Mouse (Mus musculus) forebrain, postnatal 0 days (tissue): ENCODE data around the gene Tradd. TPM values are rescaled to one million over a fixed set of nuclear protein-coding genes. Genes with fewer than 3 reads are reported as not detected.
A peak's percentile ranks its signal among the peaks of the same experiment; 100 is the strongest.

Experiments used
- ATAC-seq: fragments of 200-750 bp; cut with Nextera tagmentation; 2 replicates; pipeline ENCODE4 v1.8.0; 2017; ENCODE audit warnings: mild to moderate bottlenecking, moderate library complexity
- DNase-seq: peaks from one replicate; pipeline ENCODE4 v3.0.0-alpha.2; 2015
- H3K27ac ChIP-seq: fragments of 300-500 bp; sonication (generic); 2 replicates; pipeline ENCODE4 v1.5.1; 2014; ENCODE audit warnings: low read depth, mild to moderate bottlenecking, antibody characterized with exemption, low read length, moderate library complexity, mixed read lengths
- H3K27me3 ChIP-seq: fragments of 300-500 bp; sonication (generic); 2 replicates; pipeline ENCODE4 v1.6.1; 2014; ENCODE audit warnings: mild to moderate bottlenecking, low read length, mixed read lengths; ENCODE audit not compliant: insufficient read depth
- H3K36me3 ChIP-seq: fragments of 300-500 bp; sonication (generic); 2 replicates; pipeline ENCODE4 v1.6.1; 2014; ENCODE audit warnings: mild to moderate bottlenecking, moderate library complexity; ENCODE audit not compliant: insufficient read depth
- H3K4me1 ChIP-seq: fragments of 300-500 bp; sonication (generic); 2 replicates; pipeline ENCODE4 v1.6.1; 2014; ENCODE audit warnings: antibody characterized with exemption; ENCODE audit not compliant: insufficient read depth
- H3K4me2 ChIP-seq: fragments of 300-500 bp; sonication (generic); 2 replicates; pipeline ENCODE4 v1.6.1; 2014; ENCODE audit warnings: low read depth, mild to moderate bottlenecking, moderate library complexity
- H3K4me3 ChIP-seq: fragments of 300-500 bp; sonication (generic); 2 replicates; pipeline ENCODE4 v1.5.1; 2014; ENCODE audit warnings: low read depth, low read length, mixed read lengths
- H3K9ac ChIP-seq: fragments of 300-500 bp; sonication (generic); 2 replicates; pipeline ENCODE4 v1.6.1; 2014; ENCODE audit warnings: mild to moderate bottlenecking
- H3K9me3 ChIP-seq: fragments of 300-500 bp; sonication (generic); 2 replicates; pipeline ENCODE4 v1.6.1; 2016; ENCODE audit warnings: low read length
- CTCF ChIP-seq: sonication (generic); IDR thresholded peaks from 2 replicates; pipeline ENCODE4 v1.5.1; 2016; ENCODE audit warnings: antibody characterized with exemption, control low read depth, low read depth
- WGBS: fragments of 180-500 bp; shearing (Covaris S2); extraction: QIAGEN DNeasy Blood & Tissue Kit; methylation state at CpG from one replicate; pipeline ENCODE4 v1.1.7; 2014; 5-methylcytosine and 5-hydroxymethylcytosine counted together
- polyA plus RNA-seq: library from polyadenylated mRNA; unstranded; fragments of >200 nt; fragmentation: Nextera tagmentation; extraction: Ambion mirVana; gene quantifications from 2 replicates; pipeline ENCODE4 v1.2.1, GENCODE M21; 2015
- total RNA-seq: library from RNA; depleted of rRNA; stranded (reverse); fragments of >200 nt; gene quantifications from 2 replicates; pipeline ENCODE4 v1.2.3, GENCODE M21; 2014

Gene Tradd
- total and polyA plus RNA-seq, 2 experiments from 2014 or later, result 14.0 to 14.7 TPM

- 71% methylated on average over 3 of the region's 3 CpGs for WGBS
- Histone ChIP-seq H3K4me3 (no peak overlapping the region), H3K9ac (no peak overlapping the region), H3K9me3 (no peaks in the 10 kb centered on the region), H3K4me2 (no peak overlapping the region), H3K27me3 (peaks cover 14% of the 10 kb centered on the region), H3K27ac (no peak overlapping the region), H3K4me1 (peaks cover 4% of the 10 kb centered on the region; the same call in 1 of the 2 replicates), H3K36me3 (peaks cover 42% of the 10 kb centered on the region)
- no peak for TF ChIP-seq CTCF
- no peak for DNase-seq
- no peak for ATAC-seq
These were observed 16.2 kb upstream of the Tradd start for GRCm38 (mm10) chr8:105280567-105280966.

DNA sequence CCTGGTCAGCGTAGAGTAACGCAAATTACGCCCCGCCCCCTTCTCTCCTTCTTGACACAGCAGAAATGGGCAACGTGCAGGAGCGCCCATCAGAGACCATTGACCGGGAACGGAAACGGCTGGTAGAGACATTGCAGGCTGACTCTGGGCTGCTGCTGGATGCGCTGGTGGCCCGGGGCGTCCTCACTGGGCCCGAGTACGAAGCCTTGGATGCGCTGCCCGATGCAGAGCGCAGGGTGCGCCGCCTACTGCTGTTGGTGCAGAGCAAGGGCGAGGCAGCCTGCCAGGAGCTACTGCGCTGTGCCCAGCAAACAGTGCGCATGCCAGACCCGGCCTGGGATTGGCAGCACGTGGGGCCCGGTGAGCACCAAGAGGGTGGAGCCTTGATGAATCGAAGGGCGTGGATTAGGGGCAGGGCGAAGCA lies 14.5 kb upstream of the Tradd start:
- 3% methylated on average over 28 of the region's 28 CpGs for WGBS
- Histone ChIP-seq H3K27me3 (peaks cover 29% of the 10 kb centered on the region), H3K4me2 (peak overlapping the region; percentile 50)

GRCm38 (mm10) chr8:105276292-105277120 lies 12.1 kb upstream of the Tradd start:
- Histone ChIP-seq H3K27ac (no peak overlapping the region), H3K4me3 (peak overlapping the region; percentile 38), H3K9ac (peak overlapping the region; percentile 44), H3K36me3 (peaks cover 10% of the 10 kb centered on the region), H3K9me3 (no peaks in the 10 kb centered on the region), H3K4me2 (peak overlapping the region; percentile 62), H3K4me1 (0 out of 2 replicates have a peak, but pooled peaks cover 4% of the 10 kb centered on the region), H3K27me3 (peaks cover 42% of the 10 kb centered on the region)
- DNase-seq (peak; percentile 70), ATAC-seq (peak; percentile 69)
- TF ChIP-seq CTCF, result 0 out of 2 replicates have a peak, but pooled peaks have one; percentile 4
- 4% methylated on average over 30 of the region's 30 CpGs for WGBS

More for the DNA sequence above, 14.5 kb upstream of the Tradd start:
- ATAC-seq, result peak; percentile 56
- Histone ChIP-seq H3K9me3 (no peaks in the 10 kb centered on the region), H3K9ac (peak overlapping the region; percentile 31; the same call in 1 of the 2 replicates), H3K36me3 (peaks cover 32% of the 10 kb centered on the region), H3K27ac (no peak overlapping the region), H3K4me1 (0 out of 2 replicates have a peak, but pooled peaks cover 4% of the 10 kb centered on the region), H3K4me3 (peak overlapping the region; percentile 19)
- peak; percentile 75 for DNase-seq
- TF ChIP-seq CTCF, result peak; percentile 57

DNA sequence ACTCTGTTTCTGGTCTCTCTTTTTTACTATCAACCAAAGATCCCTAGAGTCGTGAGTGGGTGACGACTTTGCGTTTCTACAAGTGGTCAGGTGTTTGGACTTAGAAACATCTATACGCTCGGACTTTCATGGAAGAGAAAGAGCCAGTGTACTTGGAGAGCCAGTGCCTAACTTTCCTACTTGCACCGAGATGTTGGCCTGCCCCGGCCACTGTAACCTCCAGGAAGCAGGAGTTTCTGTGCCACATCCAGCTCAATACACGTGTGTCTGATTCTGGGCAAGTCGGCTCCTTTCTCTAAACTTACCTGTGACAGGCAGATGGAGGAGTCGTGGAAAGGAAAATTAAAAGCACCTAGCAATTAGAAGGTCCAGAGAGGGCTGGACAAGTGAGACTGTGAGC lies 11.4 kb upstream of the Tradd start, which contains the start of gene Nol3:
Nol3 (plus strand) TSS at position 301 of the 400 bp plus-strand sequence.
- no peak for TF ChIP-seq CTCF

DNA sequence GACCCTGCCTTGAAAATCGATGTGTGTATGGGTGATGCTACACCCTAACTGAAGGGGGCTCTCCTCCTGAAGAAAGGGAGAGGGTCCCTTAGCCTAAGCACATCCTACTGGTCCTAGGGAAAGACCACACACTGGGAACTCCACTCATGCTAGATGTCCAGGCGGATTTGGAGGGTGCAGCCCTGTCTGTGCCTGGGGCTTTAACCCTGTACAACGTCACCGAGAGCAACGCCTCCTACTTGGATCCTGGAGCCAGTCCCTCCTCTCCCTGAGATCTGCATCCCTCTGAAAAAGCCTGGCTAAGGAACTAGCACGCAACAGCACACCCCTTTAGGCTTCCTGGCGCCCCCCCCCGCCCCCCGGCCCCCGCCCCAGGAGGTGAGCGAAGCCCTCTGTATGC lies 11.0 kb upstream of the Tradd start:
- WGBS, result 11% methylated on average over 10 of the region's 11 CpGs
- peak; percentile 14; the same call in 1 of the 2 replicates for TF ChIP-seq CTCF
- H3K4me1 ChIP-seq, result 0 out of 2 replicates have a peak, but pooled peaks cover 4% of the 10 kb centered on the region
- no peaks in the 10 kb centered on the region for H3K9me3 ChIP-seq
- no peak overlapping the region for H3K9ac ChIP-seq
- DNase-seq, result no peak
- H3K36me3 ChIP-seq, result peaks cover 7% of the 10 kb centered on the region; the same call in 1 of the 2 replicates
- H3K27me3 ChIP-seq, result peaks cover 54% of the 10 kb centered on the region
- no peak for ATAC-seq
- peak overlapping the region; percentile 38 for H3K4me3 ChIP-seq
- peak overlapping the region; percentile 62 for H3K4me2 ChIP-seq
- H3K27ac ChIP-seq, result no peak overlapping the region

More for the DNA sequence above, 11.4 kb upstream of the Tradd start, which contains the start of gene Nol3:
- Histone ChIP-seq H3K9ac (peak within 1 kb of the TSS; percentile 44), H3K4me2 (peak within 1 kb of the TSS; percentile 62), H3K36me3 (peaks cover 7% of the 10 kb centered on the region; the same call in 1 of the 2 replicates), H3K27ac (no peak within 1 kb of the TSS), H3K4me1 (0 out of 2 replicates have a peak, but pooled peaks cover 4% of the 10 kb centered on the region), H3K4me3 (peak within 1 kb of the TSS; percentile 38), H3K27me3 (peaks cover 49% of the 10 kb centered on the region), H3K9me3 (no peaks in the 10 kb centered on the region)
- no peak for DNase-seq
- 4% methylated on average over 10 of the region's 10 CpGs for WGBS
- no peak for ATAC-seq

DNA sequence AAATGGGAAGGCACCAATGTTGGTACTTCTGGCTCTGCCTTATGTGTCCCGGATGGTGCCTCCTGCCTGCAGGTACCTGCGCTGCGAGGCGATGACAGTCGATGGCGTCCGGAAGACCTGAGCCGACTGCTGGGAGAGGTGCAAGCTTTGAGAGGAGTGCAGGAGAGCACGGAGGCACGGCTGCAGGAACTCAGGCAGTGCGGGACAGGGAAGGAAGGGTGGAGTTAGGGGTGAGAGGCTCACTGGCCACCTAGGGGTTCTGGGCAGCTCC lies 6.4 kb upstream of the Tradd start:
- TF ChIP-seq CTCF, result 0 out of 2 replicates have a peak, but pooled peaks have one; percentile 9
- Histone ChIP-seq H3K27ac (no peak overlapping the region), H3K9ac (no peak overlapping the region), H3K9me3 (no peaks in the 10 kb centered on the region), H3K4me1 (peaks cover 7% of the 10 kb centered on the region; the same call in 1 of the 2 replicates), H3K27me3 (peaks cover 78% of the 10 kb centered on the region), H3K4me2 (peak overlapping the region; percentile 32; the same call in 1 of the 2 replicates), H3K4me3 (peak overlapping the region; percentile 17), H3K36me3 (no peaks in the 10 kb centered on the region)
- WGBS, result 9% methylated on average over 11 of the region's 11 CpGs
- no peak for DNase-seq
- no peak for ATAC-seq
